28 mouse cellular contexts compared by ENCODE assay signal in genomic region chr6:139789479-139789878, GRCm38 (mm10).
DNase-seq lines count a peak whose midpoint lies in the region; ATAC-seq and TF ChIP-seq lines count a peak whose summit lies in the region.
"Had no signal": no experiment of that assay in that cellular context is flagged by ENCODE, and none has a peak within 500 bp of the region (broad histone marks: within the 10 kb centered on the region; RNA-seq: fewer than 3 reads in every experiment).

No protein-coding gene starts in this region.

- no peaks in the 10 kb centered on the region for H3K9me3 ChIP-seq in forebrain, postnatal 0 days (ENCODE audit: low read length)
- no peaks in the 10 kb centered on the region for H3K9me3 ChIP-seq in forebrain, embryonic 12.5 days
- H3K9me3 ChIP-seq in lung, embryonic 14.5 days (ENCODE audit: low read depth, low read length) = no peaks in the 10 kb centered on the region
- H3K9me3 ChIP-seq: embryonic facial prominence, embryonic 15.5 days; forebrain, embryonic 15.5 days; heart, embryonic 12.5 days; heart, embryonic 15.5 days; hindbrain, embryonic 10.5 days; hindbrain, embryonic 13.5 days had no signal

- no peak overlapping the region for H3K27ac ChIP-seq in forebrain, postnatal 0 days (ENCODE audit: low read depth, low read length)
- H3K27ac ChIP-seq in forebrain, embryonic 12.5 days = no peak overlapping the region
- H3K27ac ChIP-seq in lung, embryonic 14.5 days (ENCODE audit: low read depth) = no peak overlapping the region
- H3K27ac ChIP-seq: embryonic facial prominence, embryonic 15.5 days; forebrain, embryonic 15.5 days; heart, embryonic 15.5 days; hindbrain, embryonic 10.5 days; hindbrain, embryonic 13.5 days had no signal

- no peak for TF ChIP-seq POLR2A in lung, adult 2 months (IDR thresholded peaks at IDR 0.05; ENCODE audit: borderline replicate concordance, extremely low read depth, low read depth, low read length)

- no peaks in the 10 kb centered on the region for H3K27me3 ChIP-seq in forebrain, postnatal 0 days (ENCODE audit: insufficient read depth, low read length)
- H3K27me3 ChIP-seq in forebrain, embryonic 12.5 days = no peaks in the 10 kb centered on the region
- H3K27me3 ChIP-seq in lung, embryonic 14.5 days (ENCODE audit: insufficient read depth, low read length) = no peaks in the 10 kb centered on the region
- H3K27me3 ChIP-seq: CH12.LX; embryonic facial prominence, embryonic 15.5 days; forebrain, embryonic 15.5 days; heart, embryonic 12.5 days; heart, embryonic 15.5 days; hindbrain, embryonic 13.5 days had no signal

- no peak overlapping the region for H3K9ac ChIP-seq in forebrain, postnatal 0 days
- H3K9ac ChIP-seq in forebrain, embryonic 12.5 days = no peak overlapping the region
- H3K9ac ChIP-seq in lung, embryonic 14.5 days = no peak overlapping the region
- H3K9ac ChIP-seq: embryonic facial prominence, embryonic 15.5 days; forebrain, embryonic 15.5 days; heart, embryonic 12.5 days; heart, embryonic 15.5 days; hindbrain, embryonic 13.5 days had no signal

- 47% methylated on average over 4 of the region's 4 CpGs for WGBS in forebrain, postnatal 0 days
- 76% methylated on average over 4 of the region's 4 CpGs for WGBS in forebrain, embryonic 12.5 days
- WGBS in lung, embryonic 14.5 days = 19% methylated on average over 4 of the region's 4 CpGs
- WGBS in lung, adult 2 months = 28% methylated on average over 4 of the region's 4 CpGs

- no peak overlapping the region for H3K4me3 ChIP-seq in forebrain, postnatal 0 days (ENCODE audit: low read depth, low read length)
- H3K4me3 ChIP-seq in forebrain, embryonic 12.5 days (replicated peaks) = no peak overlapping the region
- H3K4me3 ChIP-seq in lung, embryonic 14.5 days (ENCODE audit: low read depth, low read length) = no peak overlapping the region
- H3K4me3 ChIP-seq in lung, adult 2 months (replicated peaks; ENCODE audit: extremely low read depth, low read depth, low read length) = no peak overlapping the region
- H3K4me3 ChIP-seq: embryonic facial prominence, embryonic 15.5 days; forebrain, embryonic 15.5 days; heart, embryonic 12.5 days; heart, embryonic 15.5 days; hindbrain, embryonic 10.5 days; hindbrain, embryonic 13.5 days had no signal

- H3K4me1 ChIP-seq in forebrain, postnatal 0 days (ENCODE audit: insufficient read depth) = no peaks in the 10 kb centered on the region
- H3K4me1 ChIP-seq in forebrain, embryonic 12.5 days = no peaks in the 10 kb centered on the region
- no peaks in the 10 kb centered on the region for H3K4me1 ChIP-seq in lung, embryonic 14.5 days (ENCODE audit: insufficient read depth)
- no peaks in the 10 kb centered on the region for H3K4me1 ChIP-seq in lung, adult 2 months (ENCODE audit: control insufficient read depth, insufficient read depth, low read length)
- H3K4me1 ChIP-seq: embryonic facial prominence, embryonic 15.5 days; forebrain, embryonic 15.5 days; heart, embryonic 12.5 days; heart, embryonic 15.5 days; hindbrain, embryonic 10.5 days; hindbrain, embryonic 13.5 days had no signal

- H3K36me3 ChIP-seq in forebrain, postnatal 0 days (ENCODE audit: insufficient read depth) = no peaks in the 10 kb centered on the region
- H3K36me3 ChIP-seq in forebrain, embryonic 12.5 days (replicated peaks) = no peaks in the 10 kb centered on the region
- H3K36me3 ChIP-seq in lung, embryonic 14.5 days (ENCODE audit: insufficient read depth) = no peaks in the 10 kb centered on the region
- H3K36me3 ChIP-seq: embryonic facial prominence, embryonic 15.5 days; forebrain, embryonic 15.5 days; G1E; heart, embryonic 12.5 days; heart, embryonic 15.5 days; hindbrain, embryonic 10.5 days; hindbrain, embryonic 13.5 days had no signal

- no peak for TF ChIP-seq CTCF in forebrain, postnatal 0 days (IDR thresholded peaks at IDR 0.05; ENCODE audit: low read depth)
- TF ChIP-seq CTCF in lung, embryonic 14.5 days (IDR thresholded peaks at IDR 0.05; ENCODE audit: low read depth) = no peak
- TF ChIP-seq CTCF in lung, adult 2 months (IDR thresholded peaks at IDR 0.05; ENCODE audit: insufficient read depth, low read length) = no peak

- DNase-seq in forebrain, postnatal 0 days = peak; percentile 13
- DNase-seq in lung, embryonic 14.5 days = peak; percentile 76
- no peak for DNase-seq in lung, adult 2 months
- peak; percentile 2 for DNase-seq in Muller cell, postnatal 12 days (ENCODE audit: inconsistent ontology term)
- DNase-seq in gonadal fat pad, adult 2 months (ENCODE audit: low read depth) = peak; percentile 6
- no peak for DNase-seq in spleen, postnatal 4 days (ENCODE audit: low spot score in 2 of 2)
- DNase-seq: adrenal gland, adult 2 months; adrenal gland, postnatal 14 days; B cell, adult 2 months; cerebellum, adult 11-12 months; cerebellum, adult 8-10 months; cerebellum, postnatal 10 days; cerebellum, postnatal 36 days; embryo, embryonic 11 days; gastrocnemius, postnatal 10 days; gastrocnemius, postnatal 36 days; heart, adult 11 months; heart, postnatal 36 days had no signal

- no peak for ATAC-seq in forebrain, postnatal 0 days
- ATAC-seq in forebrain, embryonic 12.5 days (ENCODE audit: low FRiP score) = no peak
- peak; percentile 75 for ATAC-seq in lung, embryonic 14.5 days (ENCODE audit: insufficient read depth)
- ATAC-seq: forebrain, embryonic 15.5 days; hindbrain, embryonic 16.5 days had no signal

- H3K4me2 ChIP-seq in forebrain, postnatal 0 days (ENCODE audit: low read depth) = no peak overlapping the region
- H3K4me2 ChIP-seq in forebrain, embryonic 12.5 days = no peak overlapping the region
- H3K4me2 ChIP-seq in lung, embryonic 14.5 days = no peak overlapping the region
- H3K4me2 ChIP-seq: embryonic facial prominence, embryonic 15.5 days; forebrain, embryonic 15.5 days; heart, embryonic 12.5 days; heart, embryonic 15.5 days; hindbrain, embryonic 13.5 days had no signal

Comparison
In these comparisons a context has a peak if more than half of its experiments do, and no peak if none do; other contexts are left out.
1. DNase-seq: peak in forebrain, postnatal 0 days (single experiment), lung, embryonic 14.5 days (single experiment), Muller cell, postnatal 12 days (single experiment) and gonadal fat pad, adult 2 months (single experiment); none in lung, adult 2 months (single experiment) and spleen, postnatal 4 days (0 of 2).